13 mouse cellular contexts compared by ENCODE assay signal in genomic region chr11:103733069-103733468, GRCm38 (mm10). TPM values are rescaled to one million over a fixed set of nuclear protein-coding genes. Genes with fewer than 3 reads are reported as not detected.
"Had no signal": no experiment of that assay in that cellular context is flagged by ENCODE, and none has a peak within 500 bp of the region (broad histone marks: within the 10 kb centered on the region; RNA-seq: fewer than 3 reads in every experiment).

No protein-coding gene starts in this region.

- H3K36me3 ChIP-seq: kidney, embryonic 15.5 days; limb, embryonic 13.5 days; midbrain, embryonic 13.5 days; stomach, embryonic 15.5 days had no signal

- DNase-seq: lung, adult 18-20 months; lung, postnatal 36 days; thymus, postnatal 4 days had no signal

- H3K27ac ChIP-seq: limb, embryonic 13.5 days; liver, embryonic 14.5 days; midbrain, embryonic 13.5 days; stomach, embryonic 15.5 days had no signal

- ATAC-seq: intestine, embryonic 16.5 days; midbrain, embryonic 13.5 days had no signal

- H3K4me3 ChIP-seq: kidney, embryonic 15.5 days; limb, embryonic 13.5 days; midbrain, embryonic 13.5 days; stomach, embryonic 15.5 days had no signal

- H3K9me3 ChIP-seq: kidney, embryonic 15.5 days; limb, embryonic 13.5 days; midbrain, embryonic 13.5 days; stomach, embryonic 15.5 days had no signal

- H3K4me1 ChIP-seq: limb, embryonic 13.5 days; midbrain, embryonic 13.5 days had no signal

- H3K27me3 ChIP-seq: midbrain, embryonic 13.5 days; stomach, embryonic 15.5 days had no signal

- H3K9ac ChIP-seq: kidney, embryonic 15.5 days; limb, embryonic 13.5 days; liver, embryonic 14.5 days; midbrain, embryonic 13.5 days; stomach, embryonic 15.5 days had no signal

- H3K4me2 ChIP-seq: kidney, embryonic 15.5 days; limb, embryonic 13.5 days; midbrain, embryonic 13.5 days; stomach, embryonic 15.5 days had no signal

RNA-seq across cellular contexts. Expression of gene Wnt9b, which starts 16.6 kb away (rescaled TPM):
- total RNA-seq: megakaryocyte progenitor cell, adult 5-6 weeks had no signal
- polyA plus RNA-seq: lung, embryonic 16.5 days; stomach, embryonic 15.5 days had no signal

RNA-seq across cellular contexts. Expression of gene Wnt3, which starts 40.9 kb away (rescaled TPM):
- total RNA-seq: liver, adult 2 months; megakaryocyte progenitor cell, adult 5-6 weeks had no signal
- polyA plus RNA-seq: kidney, adult 2 months; liver, adult 2 months had no signal
